Mouse (Mus musculus) forebrain, embryonic 12.5 days (tissue): ENCODE data around the gene Vwa3a. TPM values are rescaled to one million over a fixed set of nuclear protein-coding genes. Genes with fewer than 3 reads are reported as not detected.
"Not testable (repeated sequence)": the region's sequence is repeated elsewhere in the genome, so short reads cannot be mapped to it uniquely, and the experiment has no call there.

Experiments
- ATAC-seq: fragments of 200-750 bp; cut with Nextera tagmentation; 2 replicates; pipeline ENCODE4 v1.8.0; 2017; ENCODE audit warnings: moderate TSS enrichment; ENCODE audit not compliant: low FRiP score
- H3K27ac ChIP-seq: fragments of 300-500 bp; sonication (generic); 2 replicates; pipeline ENCODE4 v1.5.1; 2016; ENCODE audit warnings: mild to moderate bottlenecking
- H3K27me3 ChIP-seq: fragments of 300-500 bp; sonication (generic); 2 replicates; pipeline ENCODE4 v1.6.1; 2016; ENCODE audit warnings: mild to moderate bottlenecking
- H3K36me3 ChIP-seq: fragments of 300-500 bp; sonication (generic); replicated peaks from 2 replicates; pipeline ENCODE4 v1.6.1; 2016; ENCODE audit warnings: mild to moderate bottlenecking
- H3K4me1 ChIP-seq: fragments of 300-500 bp; sonication (generic); 2 replicates; pipeline ENCODE4 v1.6.1; 2016
- H3K4me2 ChIP-seq: fragments of 300-500 bp; sonication (generic); 2 replicates; pipeline ENCODE4 v1.6.1; 2016; ENCODE audit warnings: mild to moderate bottlenecking, moderate library complexity
- H3K4me3 ChIP-seq: fragments of 300-500 bp; sonication (generic); replicated peaks from 2 replicates; pipeline ENCODE4 v1.5.1; 2016; ENCODE audit warnings: mild to moderate bottlenecking
- H3K9ac ChIP-seq: fragments of 300-500 bp; sonication (generic); 2 replicates; pipeline ENCODE4 v1.6.1; 2016; ENCODE audit warnings: mild to moderate bottlenecking
- H3K9me3 ChIP-seq: fragments of 300-500 bp; sonication (generic); 2 replicates; pipeline ENCODE4 v1.6.1; 2016
- WGBS: fragments of 180-500 bp; shearing (Covaris S2); methylation state at CpG from one replicate; pipeline ENCODE4 v1.1.7; 2016; 5-methylcytosine and 5-hydroxymethylcytosine counted together
- polyA plus RNA-seq: library from polyadenylated mRNA; unstranded; fragments of >200 nt; fragmentation: Nextera tagmentation; extraction: Ambion mirVana; gene quantifications from 2 replicates; pipeline ENCODE4 v1.2.1, GENCODE M21; 2016

Gene Vwa3a
- 0.42 and 0.88 TPM in 2 replicates for polyA plus RNA-seq

DNA sequence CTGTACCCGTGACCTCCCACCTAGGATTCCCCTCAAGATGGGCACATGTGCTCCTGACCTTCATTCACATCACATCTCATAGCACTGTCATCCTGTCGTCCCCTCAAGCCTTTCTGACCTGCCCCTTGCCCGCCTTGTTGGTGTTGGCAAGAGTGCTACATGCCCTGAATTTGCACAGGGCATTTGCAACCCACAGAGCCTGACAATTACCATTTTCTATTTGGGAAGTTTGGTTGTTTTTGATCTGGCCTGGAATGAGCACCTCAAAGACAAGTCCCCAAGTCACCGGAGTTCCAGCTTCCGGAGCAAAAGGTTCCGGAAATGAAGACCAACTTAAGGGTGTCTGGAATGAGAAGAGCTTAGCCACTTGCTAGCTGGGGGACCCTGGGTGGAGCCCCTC, at the start of gene Vwa3a:
Vwa3a (plus strand) TSS at position 301 of the 400 bp plus-strand sequence.
- H3K9me3 ChIP-seq, result no peaks in the 10 kb centered on the region
- no peak for ATAC-seq
- H3K27ac ChIP-seq, result no peak within 1 kb of the TSS
- H3K4me1 ChIP-seq, result peaks cover 17% of the 10 kb centered on the region
- H3K4me2 ChIP-seq, result no peak within 1 kb of the TSS
- H3K36me3 ChIP-seq, result 0 out of 2 replicates have a peak, but pooled peaks cover 4% of the 10 kb centered on the region
- no peaks in the 10 kb centered on the region; the same call in 1 of the 2 replicates for H3K27me3 ChIP-seq
- 81% methylated on average over 6 of the region's 6 CpGs for WGBS
- no peak within 1 kb of the TSS for H3K4me3 ChIP-seq
- no peak within 1 kb of the TSS for H3K9ac ChIP-seq

DNA sequence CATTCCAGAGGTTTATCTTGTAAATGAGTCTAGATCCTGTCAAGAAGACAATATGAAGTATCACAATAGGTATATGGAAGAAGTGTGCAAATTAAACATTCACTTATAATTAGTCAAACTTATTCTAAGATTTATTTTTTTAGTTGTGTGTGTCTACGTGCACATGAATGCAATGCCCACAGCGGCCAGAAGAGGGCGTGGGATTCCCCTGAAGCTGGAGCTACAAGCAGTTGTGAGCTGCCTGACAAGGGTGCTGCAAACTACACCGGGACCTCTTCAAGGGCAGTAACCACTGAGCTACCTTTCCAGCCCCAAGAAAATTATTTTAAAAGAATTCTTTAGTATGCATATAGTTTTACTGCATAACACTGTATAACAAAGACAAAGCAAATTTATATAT, 48.5 kb upstream of the Vwa3a start:
- peaks cover 15% of the 10 kb centered on the region; the same call in 1 of the 2 replicates for H3K36me3 ChIP-seq
- no peak overlapping the region for H3K27ac ChIP-seq
- no peaks in the 10 kb centered on the region for H3K9me3 ChIP-seq
- no peaks in the 10 kb centered on the region for H3K4me1 ChIP-seq
- H3K4me2 ChIP-seq, result no peak overlapping the region
- ATAC-seq, result no peak
- no peak overlapping the region for H3K9ac ChIP-seq
- WGBS, result 72% methylated on average over 4 of the region's 4 CpGs
- no peaks in the 10 kb centered on the region for H3K27me3 ChIP-seq
- H3K4me3 ChIP-seq, result no peak overlapping the region

DNA sequence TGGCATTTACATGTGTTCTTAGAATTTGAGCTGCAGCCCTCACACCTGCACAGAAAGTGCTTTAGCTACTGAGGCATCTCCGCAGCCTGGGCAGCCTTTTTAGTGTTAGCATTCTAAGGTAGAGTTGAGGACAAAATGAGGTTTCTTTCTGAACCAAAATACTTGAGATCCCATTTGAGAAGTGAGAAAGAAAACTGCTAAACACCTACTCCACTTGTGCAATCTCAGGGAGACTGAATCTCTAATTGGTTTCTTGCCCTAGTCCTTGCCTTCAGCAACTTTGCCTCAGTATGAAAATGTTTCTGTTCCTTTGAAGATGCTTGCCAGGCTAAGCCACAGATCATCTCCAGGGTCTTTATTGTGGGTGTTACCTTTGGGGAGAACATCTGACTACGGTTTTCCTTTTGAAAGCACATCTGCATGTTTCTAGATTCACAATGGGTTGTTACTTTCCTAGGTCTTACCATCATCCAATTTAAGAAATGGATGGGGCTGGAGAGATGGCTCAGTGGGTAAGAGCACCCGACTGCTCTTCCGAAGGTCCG, 45.2 kb upstream of the Vwa3a start:
- Histone ChIP-seq H3K27me3 (no peaks in the 10 kb centered on the region), H3K27ac (no peak overlapping the region), H3K36me3 (peaks cover 12% of the 10 kb centered on the region; the same call in 1 of the 2 replicates), H3K4me1 (0 out of 2 replicates have a peak, but pooled peaks cover under 1% of the 10 kb centered on the region), H3K9ac (no peak overlapping the region), H3K4me3 (no peak overlapping the region), H3K4me2 (no peak overlapping the region), H3K9me3 (no peaks in the 10 kb centered on the region)
- 95% methylated on average over 5 of the region's 5 CpGs for WGBS
- no peak for ATAC-seq

DNA sequence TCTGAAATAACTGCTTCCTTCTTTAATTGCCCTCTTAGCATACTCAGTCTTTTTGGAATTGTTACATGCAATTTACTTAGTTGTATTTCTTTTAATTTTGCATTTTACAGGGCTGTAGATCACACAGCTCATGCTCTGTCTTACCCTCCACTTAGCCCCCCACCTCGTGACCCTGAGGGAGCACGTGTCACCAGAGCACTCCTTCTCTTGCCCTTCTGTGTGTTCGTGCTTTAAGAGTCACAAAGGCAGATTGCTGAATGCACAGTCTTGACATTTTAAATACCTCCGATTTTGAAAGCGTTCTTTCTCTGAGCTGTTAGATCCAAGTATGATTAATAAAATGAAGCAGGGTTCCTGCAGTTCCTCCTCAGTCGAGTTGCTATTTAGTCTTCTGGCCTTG, 43.9 kb upstream of the Vwa3a start:
- ATAC-seq, result no peak
- Histone ChIP-seq H3K4me3 (no peak overlapping the region), H3K4me1 (0 out of 2 replicates have a peak, but pooled peaks cover 4% of the 10 kb centered on the region), H3K9me3 (no peaks in the 10 kb centered on the region), H3K27me3 (no peaks in the 10 kb centered on the region), H3K4me2 (no peak overlapping the region), H3K9ac (no peak overlapping the region), H3K36me3 (peaks cover 11% of the 10 kb centered on the region; the same call in 1 of the 2 replicates), H3K27ac (no peak overlapping the region)
- WGBS, result 24% methylated on average over 6 of the region's 6 CpGs

DNA sequence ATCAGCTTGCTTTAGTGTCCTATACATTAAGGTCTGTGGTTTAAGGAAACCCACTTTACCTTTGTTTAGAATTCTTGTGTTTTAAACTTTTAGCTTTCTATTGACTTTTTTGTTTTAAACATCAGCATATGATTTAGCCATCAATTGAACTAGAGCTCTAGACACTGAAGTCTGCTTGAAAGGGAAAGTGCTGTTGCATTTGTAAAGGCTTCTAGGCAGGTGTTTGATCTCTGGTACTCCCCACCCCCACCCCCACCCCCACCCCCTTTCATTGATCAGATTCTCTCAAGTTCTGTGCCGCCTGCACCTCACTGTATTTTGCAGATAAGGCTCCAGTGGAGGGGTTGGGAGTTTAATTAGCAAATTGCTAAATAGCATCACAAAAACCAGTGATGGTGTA, 43.5 kb upstream of the Vwa3a start:
- H3K36me3 ChIP-seq, result peaks cover 10% of the 10 kb centered on the region; the same call in 1 of the 2 replicates
- H3K9ac ChIP-seq, result no peak overlapping the region
- no peak overlapping the region for H3K27ac ChIP-seq
- H3K4me2 ChIP-seq, result no peak overlapping the region
- WGBS, result 53% methylated on average over 1 of the region's 1 CpGs
- H3K9me3 ChIP-seq, result no peaks in the 10 kb centered on the region
- H3K4me3 ChIP-seq, result no peak overlapping the region
- 0 out of 2 replicates have a peak, but pooled peaks cover 4% of the 10 kb centered on the region for H3K4me1 ChIP-seq
- ATAC-seq, result no peak
- no peaks in the 10 kb centered on the region for H3K27me3 ChIP-seq

DNA sequence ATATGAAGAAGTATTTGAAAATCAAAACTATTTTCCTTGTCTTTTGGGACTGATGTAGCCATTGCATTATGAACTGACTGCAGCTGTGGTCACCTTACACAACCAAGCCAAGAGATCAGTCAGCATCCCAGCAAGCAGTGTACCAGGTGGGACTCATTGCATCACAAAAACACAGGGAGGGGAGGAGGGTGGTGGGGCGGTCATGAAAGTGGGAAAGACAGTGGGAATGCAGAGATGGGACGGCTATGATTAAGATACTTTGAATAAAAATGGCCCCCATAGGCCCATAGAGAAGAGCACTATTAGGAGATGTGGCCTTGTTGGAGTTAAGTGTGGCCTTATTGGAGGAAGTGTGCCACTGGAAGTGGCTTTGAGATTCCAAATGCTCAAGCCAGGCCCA, 42.8 kb upstream of the Vwa3a start:
- no peak overlapping the region for H3K27ac ChIP-seq
- H3K4me1 ChIP-seq, result 0 out of 2 replicates have a peak, but pooled peaks cover 4% of the 10 kb centered on the region
- H3K9ac ChIP-seq, result no peak overlapping the region
- no peaks in the 10 kb centered on the region for H3K27me3 ChIP-seq
- 0 out of 2 replicates have a peak, but pooled peaks cover 5% of the 10 kb centered on the region for H3K36me3 ChIP-seq
- no peaks in the 10 kb centered on the region for H3K9me3 ChIP-seq
- H3K4me2 ChIP-seq, result no peak overlapping the region
- H3K4me3 ChIP-seq, result no peak overlapping the region
- 92% methylated on average over 2 of the region's 2 CpGs for WGBS
- ATAC-seq, result no peak

DNA sequence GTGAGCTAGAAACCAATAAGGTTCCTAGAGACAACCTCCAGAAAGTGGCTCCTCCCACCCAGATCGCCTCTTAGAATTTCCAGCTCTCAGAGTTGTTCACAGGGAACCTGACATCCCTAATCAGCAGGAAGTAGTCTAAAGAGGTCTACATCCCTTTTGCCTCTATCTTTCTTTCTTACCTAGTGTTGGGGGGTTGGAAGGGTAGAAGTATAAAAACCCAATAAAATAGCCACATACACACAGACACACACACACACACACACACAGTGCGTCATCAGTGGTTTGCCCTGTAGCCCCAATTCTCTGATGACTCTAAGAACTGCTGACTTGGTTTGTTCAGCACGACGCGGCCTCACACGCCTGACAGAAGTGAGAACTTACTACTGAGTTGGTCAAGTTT, 39.5 kb upstream of the Vwa3a start:
- no peaks in the 10 kb centered on the region for H3K36me3 ChIP-seq
- peaks cover 4% of the 10 kb centered on the region; the same call in 1 of the 2 replicates for H3K4me1 ChIP-seq
- no peak overlapping the region for H3K4me2 ChIP-seq
- H3K27ac ChIP-seq, result no peak overlapping the region
- no peak overlapping the region for H3K9ac ChIP-seq
- WGBS, result 87% methylated on average over 6 of the region's 6 CpGs
- no peak for ATAC-seq
- no peaks in the 10 kb centered on the region for H3K9me3 ChIP-seq
- H3K4me3 ChIP-seq, result no peak overlapping the region
- H3K27me3 ChIP-seq, result no peaks in the 10 kb centered on the region

DNA sequence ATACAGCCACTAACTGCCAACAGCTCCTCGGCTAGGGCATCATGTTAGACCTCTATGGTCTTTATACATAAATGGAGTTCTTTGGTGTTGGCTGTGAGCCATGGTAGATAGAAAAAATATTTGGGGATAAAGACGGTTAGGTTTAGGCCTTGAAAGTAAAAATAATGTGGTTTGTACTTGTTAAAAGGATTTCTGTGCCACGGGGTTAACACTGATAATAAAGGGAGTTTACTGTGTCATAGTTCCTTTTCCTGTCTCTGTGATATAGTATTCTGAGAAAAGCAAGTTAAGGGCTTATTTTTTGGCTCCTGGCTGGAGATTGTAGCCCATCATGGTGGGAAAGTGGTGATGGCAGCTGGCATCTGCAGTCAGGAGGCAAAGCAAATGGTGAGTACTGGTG, 35.2 kb upstream of the Vwa3a start:
- H3K36me3 ChIP-seq, result no peaks in the 10 kb centered on the region
- WGBS, result 88% methylated on average over 3 of the region's 3 CpGs
- H3K9me3 ChIP-seq, result no peaks in the 10 kb centered on the region
- H3K4me1 ChIP-seq, result peaks cover 3% of the 10 kb centered on the region; the same call in 1 of the 2 replicates
- H3K9ac ChIP-seq, result no peak overlapping the region
- H3K4me3 ChIP-seq, result no peak overlapping the region
- H3K27ac ChIP-seq, result no peak overlapping the region
- H3K27me3 ChIP-seq, result no peaks in the 10 kb centered on the region
- no peak overlapping the region for H3K4me2 ChIP-seq
- no peak for ATAC-seq

DNA sequence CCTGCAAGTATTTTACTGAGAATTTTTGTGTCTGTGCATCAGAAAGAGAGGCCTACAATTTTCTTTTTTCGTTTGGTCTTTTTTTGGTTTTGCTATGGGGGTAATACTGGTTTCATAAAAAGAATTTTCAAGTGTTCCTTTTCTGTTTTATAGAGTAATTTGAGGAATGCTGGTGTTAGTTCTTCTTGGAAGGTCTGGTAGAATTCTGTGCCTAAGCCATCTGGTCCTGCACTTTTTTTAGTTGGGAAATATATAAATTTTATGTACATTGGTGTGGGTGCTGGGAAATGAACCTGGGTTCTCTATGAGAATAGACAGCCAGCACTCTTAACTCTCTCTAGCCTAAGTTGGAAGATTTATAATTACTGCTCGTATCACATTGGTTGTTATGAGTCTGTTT, 27.0 kb upstream of the Vwa3a start:
- Histone ChIP-seq H3K4me2 (no peak overlapping the region), H3K9me3 (no peaks in the 10 kb centered on the region), H3K9ac (no peak overlapping the region), H3K27me3 (no peaks in the 10 kb centered on the region), H3K27ac (no peak overlapping the region), H3K36me3 (no peaks in the 10 kb centered on the region), H3K4me1 (no peaks in the 10 kb centered on the region), H3K4me3 (no peak overlapping the region)
- ATAC-seq, result no peak
- 94% methylated on average over 2 of the region's 2 CpGs for WGBS

DNA sequence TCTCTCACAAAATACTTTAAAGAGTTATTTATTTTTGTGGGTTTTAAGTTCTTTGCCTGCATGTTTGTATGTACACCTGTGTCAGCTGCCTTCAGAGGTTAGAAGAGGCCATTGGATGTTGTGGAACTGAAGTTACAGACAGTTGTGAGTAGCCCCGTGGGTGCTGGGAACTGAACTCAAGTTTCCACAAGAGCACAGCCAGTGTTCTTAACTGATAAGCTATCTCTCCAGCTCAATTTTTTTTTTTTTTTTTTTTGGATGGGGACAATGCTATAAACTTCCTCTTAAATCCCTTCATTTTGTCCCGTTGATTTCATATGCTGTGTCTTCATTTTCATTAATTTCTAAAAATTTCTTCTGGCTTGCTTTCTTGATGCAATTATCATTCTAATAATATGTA, 25.9 kb upstream of the Vwa3a start:
- Histone ChIP-seq H3K9me3 (no peaks in the 10 kb centered on the region), H3K4me3 (no peak overlapping the region), H3K27ac (no peak overlapping the region), H3K36me3 (no peaks in the 10 kb centered on the region), H3K9ac (no peak overlapping the region), H3K4me2 (no peak overlapping the region), H3K27me3 (no peaks in the 10 kb centered on the region), H3K4me1 (no peaks in the 10 kb centered on the region)
- no peak for ATAC-seq
- WGBS, result 94% methylated on average over 2 of the region's 2 CpGs

DNA sequence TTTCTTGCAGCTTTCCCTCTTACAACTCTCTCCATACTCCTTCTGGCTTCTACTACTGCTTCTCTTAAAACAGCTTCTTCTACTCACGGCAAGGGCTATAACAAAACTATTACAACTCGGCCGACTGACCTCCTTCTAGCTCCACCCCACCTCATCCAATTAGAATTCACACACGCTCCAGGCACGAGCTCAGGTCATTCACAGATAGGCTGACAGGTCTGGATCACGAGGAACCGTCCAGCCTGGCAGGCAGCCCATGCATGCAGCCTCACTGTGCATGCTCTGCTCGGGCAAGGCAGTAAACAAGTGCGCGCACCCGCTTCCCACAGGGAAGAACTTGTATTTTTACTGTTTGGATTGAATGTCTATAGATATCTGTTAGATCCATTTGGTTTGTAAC, 25.2 kb upstream of the Vwa3a start:
- H3K9ac ChIP-seq, H3K9me3 ChIP-seq, H3K27ac ChIP-seq, H3K36me3 ChIP-seq, H3K4me1 ChIP-seq, H3K27me3 ChIP-seq, H3K4me3 ChIP-seq, H3K4me2 ChIP-seq, ATAC-seq: not testable (repeated sequence)
- 91% methylated on average over 11 of the region's 11 CpGs for WGBS

DNA sequence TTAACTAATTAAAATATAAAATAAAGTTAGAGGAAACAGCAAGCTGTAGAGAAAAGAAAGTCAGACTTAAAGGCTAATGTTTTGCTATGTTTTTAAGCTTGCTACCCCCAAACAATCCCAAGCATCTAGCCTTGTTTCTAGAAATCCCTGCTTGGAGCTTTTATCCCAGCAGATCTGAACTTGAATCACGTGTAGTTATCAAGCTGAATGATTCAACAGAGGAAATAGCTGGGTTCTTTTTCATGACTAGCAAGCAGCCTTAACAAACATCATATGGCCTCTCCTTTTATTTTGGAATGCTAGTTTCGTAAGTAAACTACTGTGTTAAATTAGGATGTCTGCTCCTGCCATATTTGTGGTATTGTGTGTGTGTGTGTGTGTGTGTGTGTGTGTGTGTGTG, 21.9 kb upstream of the Vwa3a start:
- no peaks in the 10 kb centered on the region for H3K27me3 ChIP-seq
- no peaks in the 10 kb centered on the region for H3K9me3 ChIP-seq
- H3K27ac ChIP-seq, result no peak overlapping the region
- 70% methylated on average over 2 of the region's 2 CpGs for WGBS
- no peaks in the 10 kb centered on the region for H3K4me1 ChIP-seq
- no peak overlapping the region for H3K4me2 ChIP-seq
- no peak for ATAC-seq
- H3K9ac ChIP-seq, result no peak overlapping the region
- no peak overlapping the region for H3K4me3 ChIP-seq
- H3K36me3 ChIP-seq, result no peaks in the 10 kb centered on the region

DNA sequence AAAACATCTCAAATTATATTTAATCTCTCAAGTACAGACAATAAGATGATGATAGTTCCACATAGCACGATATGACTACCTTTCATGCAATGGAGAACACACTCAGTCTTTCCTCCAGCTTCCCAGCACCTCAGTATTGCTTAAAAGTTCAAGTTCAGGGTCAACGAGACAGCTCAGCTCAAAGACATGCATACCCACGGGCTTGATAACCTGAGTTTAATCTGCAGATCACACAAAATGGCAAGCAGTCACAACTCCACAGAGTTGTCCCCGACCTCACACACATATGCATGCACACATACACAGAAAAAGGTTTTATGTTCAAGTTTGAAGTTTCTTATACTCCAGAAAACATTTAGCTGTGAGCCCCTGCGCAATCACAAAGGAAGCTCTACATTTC, 18.1 kb upstream of the Vwa3a start:
- no peak for ATAC-seq
- Histone ChIP-seq H3K27me3 (no peaks in the 10 kb centered on the region), H3K27ac (no peak overlapping the region), H3K9me3 (no peaks in the 10 kb centered on the region), H3K9ac (no peak overlapping the region), H3K4me2 (no peak overlapping the region), H3K4me3 (no peak overlapping the region), H3K4me1 (peaks cover 11% of the 10 kb centered on the region), H3K36me3 (peaks cover 2% of the 10 kb centered on the region; the same call in 1 of the 2 replicates)
- WGBS, result 89% methylated on average over 5 of the region's 5 CpGs
